Mouse (Mus musculus): ENCODE measurements at regions not wholly inside any gene's neighbourhood (a gene's known extent, or its start where the extent isn't known, plus 50 kb on each side); places are given as distances from the start of the nearest gene placed in this dataset.
A peak's percentile ranks its signal among the peaks of the same experiment; 100 is the strongest.

GRCm38 (mm10) chr16:30873493-30874211 is 207.6 kb downstream of the Xxylt1 start:
- peak in 1 of 2 experiments; percentile 41 for DNase-seq

- DNase-seq: peak in 1 of 2 experiments; percentile 36
Measured at GRCm38 (mm10) chr16:30875235-30875829, 205.9 kb downstream of the Xxylt1 start.

- no peak for DNase-seq
Measured at GRCm38 (mm10) chr16:30878821-30879220, 202.4 kb downstream of the Xxylt1 start.

DNA sequence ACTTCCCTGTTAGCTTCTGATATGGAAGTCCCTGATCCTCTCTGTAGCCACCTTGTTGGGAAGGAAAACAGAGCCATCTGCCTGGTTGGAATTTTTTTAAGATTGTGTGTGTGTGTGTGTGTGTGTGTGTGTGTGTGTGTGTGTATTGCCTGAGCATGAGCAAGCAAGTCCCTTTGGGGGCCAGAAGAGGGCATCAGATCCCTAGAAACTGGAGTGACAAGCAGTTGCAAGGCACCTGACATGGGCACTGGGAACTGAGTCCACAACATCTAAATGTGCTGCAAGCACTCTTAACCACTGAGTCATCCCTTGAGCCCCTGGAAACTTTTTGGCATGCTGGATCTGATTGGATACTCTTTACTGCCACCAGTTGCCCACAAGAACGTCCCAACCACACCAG is 201.4 kb downstream of the Xxylt1 start:
- no peak for DNase-seq

- DNase-seq: no peak
Measured at GRCm38 (mm10) chr16:30880682-30881081, 200.6 kb downstream of the Xxylt1 start.

- DNase-seq: no peak
Measured at GRCm38 (mm10) chr16:30881186-30881585, 200.0 kb downstream of the Xxylt1 start.

DNA sequence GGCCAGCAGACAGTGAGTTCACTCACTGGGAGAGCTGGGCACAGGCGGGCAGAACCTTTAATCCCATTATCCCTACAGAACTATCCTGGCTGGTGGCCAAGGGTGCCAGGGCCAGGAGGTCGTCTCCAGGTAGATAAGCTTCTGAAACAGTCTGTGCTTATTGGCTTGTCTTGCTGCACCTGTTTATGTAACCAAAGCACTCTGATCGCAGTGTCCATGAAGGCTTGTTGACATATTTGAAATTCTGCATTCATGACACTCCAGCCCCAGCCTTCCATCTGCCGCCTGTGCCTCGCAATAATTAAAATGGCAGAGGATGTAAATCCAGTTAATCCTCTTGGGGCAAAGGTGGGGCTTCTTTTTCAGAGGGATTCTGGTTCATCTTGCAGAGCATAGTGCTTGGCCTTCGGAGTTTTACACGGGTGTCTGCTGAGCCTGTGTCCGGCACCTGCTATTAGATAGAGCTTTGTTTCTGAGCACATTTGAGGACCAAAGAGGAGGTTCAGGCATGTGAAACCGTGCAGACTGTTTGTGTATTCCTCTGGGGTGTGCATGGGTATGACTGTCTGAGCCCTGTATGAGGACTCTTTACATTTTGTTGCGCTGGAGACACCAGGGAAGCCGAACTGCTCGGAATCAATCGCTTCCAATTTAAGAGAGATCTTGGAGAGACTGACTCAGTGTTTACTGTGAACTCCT is 197.6 kb downstream of the Xxylt1 start:
- no peak for DNase-seq

DNA sequence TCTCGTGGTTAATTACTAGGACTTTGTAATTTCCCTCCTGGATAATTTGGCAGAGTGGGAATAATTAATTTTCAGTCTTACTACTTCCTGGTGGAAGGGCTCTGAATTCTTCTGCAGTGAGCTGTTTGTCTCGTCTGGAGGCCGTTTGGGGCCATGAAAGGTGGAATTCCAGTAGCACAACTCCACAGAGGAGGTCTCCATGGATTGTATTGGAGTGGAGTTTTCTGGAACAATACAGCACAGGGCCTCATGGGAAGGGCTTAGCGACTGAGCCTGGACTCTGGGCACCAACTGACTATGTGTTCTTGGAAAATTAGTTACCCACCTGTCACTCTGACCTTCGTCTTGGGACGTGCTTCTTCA is 197.1 kb downstream of the Xxylt1 start:
- DNase-seq: no peak

DNA sequence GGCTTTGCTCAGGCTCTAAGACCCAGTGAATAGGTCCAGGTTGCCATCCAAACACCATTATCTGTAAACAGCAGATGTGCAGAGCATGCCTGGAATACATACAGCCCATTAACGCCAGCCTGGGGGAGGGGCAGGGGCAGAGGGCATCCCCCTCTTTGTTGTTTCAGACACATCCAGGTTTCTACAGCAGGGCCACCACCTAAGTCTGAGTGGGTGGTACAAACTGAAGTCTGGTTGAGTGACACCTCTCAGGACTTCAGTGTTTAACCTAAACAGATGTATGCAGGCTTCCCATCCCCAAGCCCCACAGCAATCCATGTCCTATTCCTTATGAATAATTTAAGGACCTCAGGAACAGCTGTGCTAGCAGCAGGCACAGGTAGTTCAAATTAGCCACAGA is 194.2 kb downstream of the Xxylt1 start:
- no peak for DNase-seq

DNA sequence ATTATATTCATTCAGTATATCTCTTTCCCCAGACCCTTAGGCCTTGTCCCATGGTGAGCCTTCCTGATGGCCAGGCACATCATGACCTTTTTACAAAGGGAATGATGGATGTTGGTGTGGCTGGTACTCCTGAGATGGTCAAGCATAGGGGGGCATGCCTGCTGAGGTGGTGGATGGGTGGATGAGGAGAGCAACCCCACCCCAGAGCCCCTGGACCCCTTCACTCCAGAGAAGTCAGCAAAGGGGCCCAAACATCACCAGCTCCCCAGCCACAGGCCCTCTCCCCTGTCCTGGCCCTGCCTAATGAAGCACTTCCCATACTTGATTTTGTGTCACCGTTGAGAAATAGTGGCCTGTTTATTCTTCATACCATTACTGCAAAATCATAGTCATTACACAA is 193.7 kb downstream of the Xxylt1 start:
- no peak for DNase-seq

- DNase-seq: no peak
Measured at GRCm38 (mm10) chr16:30888556-30889323, 192.5 kb downstream of the Xxylt1 start.

DNA sequence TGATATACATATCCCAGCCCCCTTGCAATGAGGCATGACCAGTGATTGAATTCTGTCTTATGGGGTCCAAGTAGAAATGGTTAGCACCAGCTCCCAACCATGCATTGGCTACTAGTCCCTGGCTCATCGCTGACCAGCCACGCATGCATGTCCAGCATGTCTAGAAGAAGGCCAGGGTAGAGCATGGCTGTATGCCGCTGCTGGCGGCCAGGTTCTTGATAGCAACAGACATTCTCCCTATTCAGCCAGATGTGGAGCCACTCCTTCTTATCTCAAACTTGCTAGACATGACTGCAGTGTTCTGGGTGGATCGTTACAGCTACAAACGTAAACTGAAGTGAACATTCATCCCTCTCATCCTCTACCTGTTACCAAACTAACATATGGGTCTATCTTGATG is 188.6 kb downstream of the Xxylt1 start:
- no peak for DNase-seq

DNA sequence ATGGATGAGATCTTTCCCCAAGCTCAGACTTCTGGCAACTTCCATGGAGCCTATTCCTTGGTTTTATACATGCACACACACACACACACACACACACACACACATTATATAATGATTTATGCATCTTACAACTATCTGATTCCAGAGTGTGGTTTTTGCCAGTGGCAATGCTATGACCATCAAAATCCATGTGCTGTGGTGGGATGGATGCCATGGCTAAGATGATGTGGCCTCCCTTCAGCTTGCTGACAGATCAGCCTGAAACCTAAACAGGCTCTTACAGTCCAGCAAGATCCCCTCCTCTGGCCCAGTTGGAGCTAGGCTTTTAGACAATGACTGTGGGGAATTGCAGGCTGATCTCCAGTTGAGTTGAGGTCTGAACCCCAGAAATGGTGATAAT is 187.1 kb downstream of the Xxylt1 start:
- no peak for DNase-seq

DNA sequence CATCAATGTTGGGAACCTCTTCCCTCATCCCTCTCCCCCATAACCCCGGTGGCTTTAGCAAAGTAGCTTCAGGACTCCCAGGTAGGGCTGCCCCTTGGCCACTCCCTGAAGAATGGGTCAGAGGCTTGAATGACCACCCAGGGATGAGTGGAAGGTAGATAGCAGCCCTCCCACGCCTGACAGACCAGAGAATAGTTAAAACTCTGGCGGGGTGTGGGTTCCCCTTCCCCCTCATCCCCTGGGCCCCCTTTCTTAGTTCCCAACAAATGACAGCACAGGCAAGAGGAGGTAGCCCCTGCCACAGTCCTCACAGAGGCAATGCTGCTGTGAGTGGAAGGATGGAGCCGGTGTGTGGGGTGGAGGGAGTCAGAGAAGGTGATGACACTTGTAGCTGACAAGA is 186.2 kb downstream of the Xxylt1 start:
- no peak for DNase-seq

GRCm38 (mm10) chr16:30897371-30897770 is 183.9 kb downstream of the Xxylt1 start:
- DNase-seq: no peak

GRCm38 (mm10) chr16:30900121-30900520 is 181.1 kb downstream of the Xxylt1 start:
- DNase-seq: no peak

- DNase-seq: no peak
Measured at GRCm38 (mm10) chr16:30901309-30901708, 179.9 kb downstream of the Xxylt1 start.

Data from kidney, adult 8-10 months (tissue).